Mouse (Mus musculus) megakaryocyte, embryonic 14.5 days (primary cell): ENCODE measurements around the gene Fam129b. TPM values are rescaled to one million over a fixed set of nuclear protein-coding genes. Genes with fewer than 3 reads are reported as not detected.

Experiments used
- H3K27me3 ChIP-seq: replicated peaks from 2 replicates; pipeline ENCODE3; 2012; ENCODE audit warnings: inconsistent platforms
- H3K36me3 ChIP-seq: replicated peaks from 2 replicates; pipeline ENCODE3; 2012; ENCODE audit warnings: low read length, inconsistent platforms, mixed read lengths
- H3K4me1 ChIP-seq: 2 replicates; pipeline ENCODE4 v1.6.1; 2012; ENCODE audit warnings: inconsistent platforms
- H3K4me3 ChIP-seq: replicated peaks from 2 replicates; pipeline ENCODE3; 2012; ENCODE audit warnings: moderate library complexity, mild to moderate bottlenecking, inconsistent platforms
- H3K9me3 ChIP-seq: 2 replicates; pipeline ENCODE4 v1.6.1; 2012; ENCODE audit warnings: inconsistent platforms
- FLI1 ChIP-seq: IDR thresholded peaks from 2 replicates; pipeline ENCODE4 v1.6.1; 2012; ENCODE audit warnings: low read length, inconsistent platforms, mixed read lengths
- GATA1 ChIP-seq: IDR thresholded peaks from 3 replicates; pipeline ENCODE4 v1.6.1; 2012; ENCODE audit warnings: mixed read lengths, low read length, inconsistent platforms, borderline replicate concordance
- polyA plus RNA-seq: library from polyadenylated mRNA; stranded (reverse); fragments of >175 nt; gene quantifications from 2 replicates; pipeline ENCODE4 v1.2.3, GENCODE M21; 2012; ENCODE audit warnings: low replicate concordance; ENCODE audit not compliant: insufficient read depth

The Fam129b gene
- polyA plus RNA-seq, 1 experiment, result 19.5 TPM

DNA sequence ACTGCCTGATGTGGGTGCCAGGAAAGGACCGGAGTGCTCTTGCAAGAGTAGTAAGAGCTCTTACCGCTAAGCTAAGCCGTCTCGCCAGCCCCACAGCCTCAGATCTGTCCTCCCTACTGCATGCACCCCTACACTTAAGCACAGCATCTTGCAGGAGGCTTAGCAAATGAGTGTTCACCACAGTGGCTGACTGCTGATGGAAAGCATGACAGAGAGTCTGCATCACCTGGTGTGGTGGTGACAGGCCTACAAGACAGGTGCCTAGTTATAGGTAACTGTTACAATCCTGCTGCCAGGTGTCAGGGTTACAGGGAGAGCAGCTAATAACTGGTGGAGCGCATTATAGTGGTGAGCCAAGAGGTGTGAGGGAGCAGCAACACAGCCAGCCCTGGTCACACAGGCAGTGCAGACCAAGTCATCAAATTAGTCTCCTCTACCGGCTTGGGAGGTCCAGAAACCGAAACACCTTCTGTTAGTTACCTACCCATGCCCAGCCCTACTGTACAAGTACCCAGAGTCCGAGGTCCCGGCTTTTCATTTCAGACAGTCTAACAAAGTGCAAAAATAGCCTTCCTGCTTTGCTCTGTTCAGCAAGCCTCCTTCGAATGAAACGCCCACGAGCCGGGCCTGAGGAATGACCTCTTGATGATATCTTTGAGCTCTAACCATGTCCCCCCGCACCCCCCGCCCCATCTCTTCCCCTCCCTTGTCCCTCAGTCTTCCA lies 801 bp upstream of the Fam129b start:
- H3K36me3 ChIP-seq, result no peaks in the 10 kb centered on the region
- peaks cover 49% of the 10 kb centered on the region for H3K4me1 ChIP-seq
- TF ChIP-seq FLI1, result no peak
- TF ChIP-seq GATA1, result no peak
- peaks cover 83% of the 10 kb centered on the region for H3K27me3 ChIP-seq
- peak overlapping the region; percentile 94 for H3K4me3 ChIP-seq
- no peaks in the 10 kb centered on the region for H3K9me3 ChIP-seq

DNA sequence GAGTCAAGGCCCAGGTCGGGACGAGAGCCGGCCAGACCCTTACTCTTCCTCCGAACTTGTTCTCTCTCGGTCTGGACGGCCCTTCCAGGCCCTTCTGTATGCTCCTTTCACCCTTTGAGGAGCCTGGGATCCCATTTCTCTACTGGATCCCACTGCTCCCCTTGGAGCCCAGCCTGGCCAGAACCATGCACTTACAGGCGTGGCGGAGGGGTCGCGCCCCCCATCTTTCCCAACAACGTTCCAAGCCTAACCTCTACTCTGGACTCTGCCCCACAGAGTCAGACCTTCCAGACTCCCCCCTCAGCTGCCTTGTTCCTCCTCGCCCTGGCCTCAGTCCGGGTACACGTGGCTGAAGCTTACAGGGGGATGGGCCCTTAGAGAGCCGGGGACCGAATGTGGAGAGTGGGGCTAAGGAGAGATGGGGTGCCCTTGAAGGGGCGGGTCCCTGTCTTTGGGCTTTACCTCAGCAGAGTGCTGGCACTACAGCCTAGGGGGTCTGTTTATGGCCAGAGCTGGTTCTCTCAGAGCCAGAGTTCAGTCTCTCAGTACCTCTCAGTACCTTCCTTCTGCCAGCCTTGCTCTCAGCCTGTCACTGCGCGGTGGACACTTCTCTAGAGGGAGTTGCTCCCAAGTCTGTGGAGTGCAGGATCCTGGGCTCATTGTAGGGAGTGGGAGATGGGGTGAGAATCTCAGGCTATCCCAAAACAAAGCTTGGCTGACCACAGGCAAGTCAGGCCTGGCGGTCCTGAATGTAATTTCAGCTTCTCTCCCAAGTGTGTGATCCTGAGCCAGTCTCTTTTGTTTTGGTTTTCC lies 782 bp downstream of the Fam129b start:
- Histone ChIP-seq H3K4me3 (peak overlapping the region; percentile 94), H3K4me1 (peaks cover 48% of the 10 kb centered on the region), H3K27me3 (peaks cover 91% of the 10 kb centered on the region), H3K36me3 (no peaks in the 10 kb centered on the region), H3K9me3 (no peaks in the 10 kb centered on the region)
- TF ChIP-seq GATA1, result no peak

DNA sequence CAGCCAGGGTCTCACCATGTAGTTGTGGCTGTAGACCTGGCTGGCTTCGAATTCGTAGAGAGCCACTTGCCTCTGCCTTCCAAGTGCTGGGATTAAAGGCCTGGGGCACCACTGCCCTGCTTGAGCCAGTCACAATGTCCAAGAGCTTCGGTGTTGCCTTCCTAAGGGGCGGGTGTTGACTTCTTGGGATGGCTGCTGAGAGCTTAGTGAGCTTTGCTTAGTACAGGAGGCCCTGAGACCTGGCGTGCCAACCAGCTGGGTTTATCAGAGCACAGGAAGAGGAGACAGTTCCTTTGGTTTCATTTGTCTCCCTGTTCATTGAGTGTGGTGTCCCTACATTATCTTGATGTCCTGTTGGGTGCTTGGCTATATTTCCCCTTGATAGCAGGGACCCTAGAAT lies 1.4 kb downstream of the Fam129b start:
- H3K36me3 ChIP-seq, result no peaks in the 10 kb centered on the region
- H3K27me3 ChIP-seq, result peaks cover 91% of the 10 kb centered on the region
- no peak for TF ChIP-seq FLI1
- no peak for TF ChIP-seq GATA1
- H3K4me3 ChIP-seq, result peak overlapping the region; percentile 94
- no peaks in the 10 kb centered on the region for H3K9me3 ChIP-seq
- peaks cover 53% of the 10 kb centered on the region for H3K4me1 ChIP-seq

DNA sequence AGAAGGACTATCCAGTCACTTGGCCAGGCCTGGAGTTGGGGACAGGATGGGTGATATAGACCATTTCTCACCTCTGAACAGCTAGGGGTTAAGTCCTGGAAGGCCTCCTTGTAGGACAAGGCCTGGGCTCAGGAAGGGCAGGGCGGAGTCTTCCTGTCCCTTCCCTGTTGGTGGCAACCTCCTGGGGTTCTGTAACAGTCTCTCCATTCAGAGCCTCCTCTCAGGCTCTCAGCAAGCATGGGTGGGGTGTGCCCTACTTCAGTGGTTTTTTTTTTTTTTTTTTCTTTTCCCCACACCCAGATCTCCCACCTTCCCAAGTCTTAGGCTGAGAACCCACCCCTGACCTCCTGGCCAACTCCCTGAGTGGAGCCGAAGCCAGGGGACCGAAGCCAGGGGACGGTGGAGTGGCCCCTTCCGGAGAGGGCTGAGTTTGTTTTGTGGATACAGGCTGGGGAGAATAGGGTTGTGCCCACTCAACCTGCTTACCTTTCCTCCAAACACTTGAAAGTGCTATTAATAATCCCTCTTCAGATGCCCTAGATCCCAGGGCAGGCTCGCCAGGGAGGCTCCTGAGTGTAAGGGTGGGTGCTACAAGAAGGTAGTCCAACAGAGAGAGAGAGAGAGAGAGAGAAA lies 2.0 kb downstream of the Fam129b start:
- Histone ChIP-seq H3K4me3 (peak overlapping the region; percentile 94), H3K4me1 (peaks cover 59% of the 10 kb centered on the region), H3K9me3 (no peaks in the 10 kb centered on the region), H3K36me3 (no peaks in the 10 kb centered on the region), H3K27me3 (peaks cover 87% of the 10 kb centered on the region)
- no peak for TF ChIP-seq GATA1
- TF ChIP-seq FLI1, result no peak

DNA sequence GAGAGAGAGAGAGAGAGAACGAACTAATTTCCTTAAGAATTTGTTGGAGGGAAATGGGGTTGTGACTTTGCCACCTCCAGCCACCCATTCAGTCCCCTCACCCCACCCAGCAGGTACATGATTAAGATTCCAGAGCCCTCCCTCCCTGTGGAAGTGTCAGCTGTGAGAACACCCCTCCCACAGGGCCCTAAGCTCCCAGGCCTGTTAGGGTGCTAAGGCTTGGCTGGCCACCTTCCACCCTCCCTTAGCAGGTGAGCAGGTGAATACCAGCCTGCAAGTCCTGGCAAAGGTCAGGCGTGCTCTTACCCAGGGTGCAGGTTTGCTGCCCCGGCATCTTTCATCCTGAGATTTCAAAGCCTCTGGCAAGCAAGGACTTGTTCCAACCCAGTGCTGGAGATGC lies 2.5 kb downstream of the Fam129b start:
- H3K4me1 ChIP-seq, result peaks cover 64% of the 10 kb centered on the region
- peak overlapping the region; percentile 67 for H3K4me3 ChIP-seq
- TF ChIP-seq GATA1 (no peak), FLI1 (no peak)
- H3K27me3 ChIP-seq, result peaks cover 87% of the 10 kb centered on the region
- H3K36me3 ChIP-seq, result no peaks in the 10 kb centered on the region
- H3K9me3 ChIP-seq, result no peaks in the 10 kb centered on the region

DNA sequence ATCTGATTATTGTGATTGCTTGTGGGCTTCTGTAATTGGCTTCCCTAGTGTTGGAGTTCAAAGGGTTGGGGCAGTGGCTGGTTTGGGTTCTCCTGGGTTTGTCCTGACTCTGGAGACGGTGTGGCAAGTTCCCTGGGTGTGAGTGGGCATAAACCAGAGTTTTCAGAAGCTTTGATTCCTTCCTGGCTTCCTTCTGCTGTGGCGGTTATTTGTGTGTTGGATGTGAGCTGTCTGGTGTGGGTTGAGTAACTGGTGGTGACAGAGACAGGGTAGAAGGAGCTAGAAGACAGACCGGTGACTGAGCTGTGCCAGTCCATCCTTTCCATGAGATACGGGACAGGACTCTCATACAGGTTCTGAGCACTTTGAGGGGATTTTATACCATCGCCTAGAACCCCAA lies 3.7 kb downstream of the Fam129b start:
- Histone ChIP-seq H3K4me3 (no peak overlapping the region), H3K27me3 (peaks cover 85% of the 10 kb centered on the region), H3K9me3 (no peaks in the 10 kb centered on the region), H3K4me1 (peaks cover 76% of the 10 kb centered on the region), H3K36me3 (no peaks in the 10 kb centered on the region)
- TF ChIP-seq GATA1 (no peak), FLI1 (no peak)

DNA sequence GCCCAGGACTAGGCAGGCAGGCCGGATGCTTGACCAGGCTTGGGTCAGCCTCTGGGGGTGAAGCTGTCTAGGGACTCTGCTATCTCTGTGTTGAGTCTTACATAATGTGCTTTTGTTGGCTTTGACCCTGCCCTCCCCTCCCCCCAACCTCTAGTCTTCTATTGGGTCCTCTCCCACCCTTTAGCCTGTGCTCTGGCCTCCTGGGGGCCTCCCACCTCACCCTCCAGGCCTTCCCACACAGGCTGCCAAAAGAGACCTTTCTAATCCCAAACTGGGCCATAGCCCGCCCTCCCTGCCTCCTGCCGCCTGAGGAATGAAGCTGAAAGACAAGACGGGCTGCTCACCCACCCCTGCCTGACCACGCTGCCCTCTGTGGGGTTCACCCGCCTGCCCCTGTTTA lies 5.1 kb downstream of the Fam129b start:
- Histone ChIP-seq H3K27me3 (peaks cover 83% of the 10 kb centered on the region), H3K4me3 (no peak overlapping the region), H3K9me3 (no peaks in the 10 kb centered on the region), H3K36me3 (no peaks in the 10 kb centered on the region), H3K4me1 (peaks cover 69% of the 10 kb centered on the region)
- TF ChIP-seq FLI1 (no peak), GATA1 (no peak)

DNA sequence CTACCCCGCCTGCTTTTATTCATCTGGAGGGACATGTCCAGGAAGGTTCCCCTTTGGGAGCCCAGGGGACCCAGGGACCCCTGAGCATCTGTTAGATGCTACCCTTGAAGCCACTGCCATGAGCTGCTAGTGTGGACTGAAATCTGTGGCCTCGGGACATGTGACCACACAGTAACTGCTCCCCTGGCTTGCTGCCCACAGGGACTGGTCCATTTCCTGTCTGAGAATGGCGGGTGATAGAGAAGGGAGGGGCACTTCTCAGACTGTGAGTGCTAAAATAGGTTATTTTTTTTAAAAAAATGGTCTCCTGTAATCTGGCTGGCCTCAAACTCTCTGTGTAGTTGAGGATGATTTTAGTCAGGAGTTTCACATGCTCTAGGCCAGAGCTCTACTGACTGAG lies 5.8 kb downstream of the Fam129b start:
- H3K36me3 ChIP-seq, result no peaks in the 10 kb centered on the region
- H3K4me3 ChIP-seq, result no peak overlapping the region
- H3K9me3 ChIP-seq, result no peaks in the 10 kb centered on the region
- TF ChIP-seq GATA1, result no peak
- no peak for TF ChIP-seq FLI1
- peaks cover 80% of the 10 kb centered on the region for H3K27me3 ChIP-seq
- peaks cover 63% of the 10 kb centered on the region for H3K4me1 ChIP-seq

DNA sequence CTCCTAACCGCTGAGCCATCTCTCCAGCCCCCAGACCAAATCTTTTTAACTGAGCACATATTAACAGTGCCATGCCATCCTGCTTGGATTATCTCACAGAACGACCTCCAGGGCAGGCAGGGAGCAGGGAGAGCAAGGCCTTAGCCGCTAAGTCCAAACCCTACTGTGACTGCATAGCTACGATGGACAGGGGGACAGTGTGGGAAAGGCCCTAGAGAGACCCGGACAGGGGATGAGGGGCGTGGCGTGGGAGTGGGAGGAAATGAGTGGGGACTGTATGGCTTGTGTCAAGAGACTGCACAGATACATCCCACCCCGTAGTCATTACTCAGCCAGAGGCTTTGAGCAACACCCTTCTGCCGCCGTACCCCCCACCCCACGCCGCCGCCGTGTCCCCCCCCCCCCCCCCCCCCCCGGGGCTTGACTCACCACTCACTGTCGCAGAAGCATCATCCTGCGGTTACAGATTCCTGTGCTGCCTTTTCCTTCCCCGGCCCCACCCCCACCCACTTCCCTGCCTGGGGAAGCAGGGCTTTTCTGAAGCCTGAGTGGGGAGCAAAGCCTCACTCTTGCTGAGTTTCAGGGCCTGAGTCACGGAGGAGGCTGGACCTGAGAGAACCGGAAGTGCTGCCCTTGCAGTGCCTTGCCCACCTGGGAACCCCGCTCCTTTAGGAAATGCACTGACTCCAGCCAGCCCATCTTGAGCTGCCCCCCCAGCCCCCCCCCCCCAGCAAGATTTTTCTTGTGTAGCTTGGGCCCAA lies 6.5 kb downstream of the Fam129b start:
- Histone ChIP-seq H3K4me1 (peaks cover 55% of the 10 kb centered on the region), H3K9me3 (no peaks in the 10 kb centered on the region), H3K4me3 (peak overlapping the region; percentile 82), H3K27me3 (peaks cover 79% of the 10 kb centered on the region), H3K36me3 (no peaks in the 10 kb centered on the region)
- TF ChIP-seq FLI1, result no peak
- no peak for TF ChIP-seq GATA1
